Mouse (Mus musculus) stomach, embryonic 16.5 days (tissue): ENCODE measurements around the gene Gm4792. TPM values are rescaled to one million over a fixed set of nuclear protein-coding genes. Genes with fewer than 3 reads are reported as not detected.
A peak's percentile ranks its signal among the peaks of the same experiment; 100 is the strongest.

ENCODE experiments used
- ATAC-seq: fragments of 200-750 bp; cut with Nextera tagmentation; 2 replicates; pipeline ENCODE4 v1.8.0; 2017; ENCODE audit warnings: moderate number of reproducible peaks, moderate TSS enrichment; ENCODE audit not compliant: insufficient read depth, low FRiP score
- H3K27ac ChIP-seq: fragments of 300-500 bp; sonication (generic); 2 replicates; pipeline ENCODE4 v1.5.1; 2014; ENCODE audit warnings: low read length
- H3K27me3 ChIP-seq: fragments of 300-500 bp; sonication (generic); 2 replicates; pipeline ENCODE4 v1.6.1; 2014; ENCODE audit warnings: low read length, control low read depth, mixed read lengths; ENCODE audit not compliant: control insufficient read depth, insufficient read depth
- H3K36me3 ChIP-seq: fragments of 300-500 bp; sonication (generic); 2 replicates; pipeline ENCODE4 v1.6.1; 2014; ENCODE audit warnings: low read length; ENCODE audit not compliant: control insufficient read depth, insufficient read depth
- H3K4me1 ChIP-seq: fragments of 300-500 bp; sonication (generic); 2 replicates; pipeline ENCODE4 v1.6.1; 2014; ENCODE audit warnings: low read length, control low read depth, mixed read lengths; ENCODE audit not compliant: control insufficient read depth, insufficient read depth
- H3K4me2 ChIP-seq: fragments of 300-500 bp; sonication (generic); 2 replicates; pipeline ENCODE4 v1.6.1; 2014; ENCODE audit warnings: low read depth, low read length, mixed read lengths
- H3K4me3 ChIP-seq: fragments of 300-500 bp; sonication (generic); replicated peaks from 2 replicates; pipeline ENCODE4 v1.5.1; 2014; ENCODE audit warnings: mild to moderate bottlenecking, low read length
- H3K9ac ChIP-seq: fragments of 300-500 bp; sonication (generic); 2 replicates; pipeline ENCODE4 v1.6.1; 2014; ENCODE audit warnings: low read length
- H3K9me3 ChIP-seq: fragments of 300-500 bp; sonication (generic); replicated peaks from 2 replicates; pipeline ENCODE4 v1.6.1; 2016; ENCODE audit warnings: low read length, control low read depth; ENCODE audit not compliant: control insufficient read depth
- WGBS: fragments of 180-500 bp; shearing (Covaris S2); extraction: QIAGEN DNeasy Blood & Tissue Kit; methylation state at CpG from one replicate; pipeline ENCODE4 v1.1.7; 2014; 5-methylcytosine and 5-hydroxymethylcytosine counted together
- polyA plus RNA-seq: library from polyadenylated mRNA; unstranded; fragments of >200 nt; fragmentation: Nextera tagmentation; extraction: Ambion mirVana; gene quantifications from 2 replicates; pipeline ENCODE4 v1.2.1, GENCODE M21; 2015

The Gm4792 gene
- polyA plus RNA-seq, 1 experiment from 2014 or later = not detected

DNA sequence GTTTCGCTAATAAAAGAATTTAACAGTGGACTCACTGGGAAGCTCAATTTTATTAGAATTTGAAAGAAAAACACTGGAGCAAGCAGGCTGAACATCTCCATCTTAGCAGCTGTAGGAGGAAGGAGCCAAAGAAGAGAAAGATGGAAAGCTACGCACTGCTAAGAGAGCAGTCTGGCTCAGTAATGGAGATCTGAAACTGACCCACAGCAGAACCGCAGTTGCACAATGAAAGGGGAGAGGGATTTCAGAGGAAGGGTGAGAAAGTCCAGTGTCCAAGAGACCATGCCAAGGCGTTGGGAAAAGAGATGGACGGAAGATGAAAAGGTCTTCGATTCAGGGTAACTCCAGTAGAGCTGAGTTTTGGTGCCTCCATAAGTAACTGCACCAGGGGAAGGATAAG is 37.6 kb upstream of the Gm4792 start:
- ATAC-seq = no peak
- no peak overlapping the region for H3K27ac ChIP-seq
- no peaks in the 10 kb centered on the region for H3K36me3 ChIP-seq
- H3K4me3 ChIP-seq = no peak overlapping the region
- WGBS = 90% methylated on average over 6 of the region's 6 CpGs
- H3K4me1 ChIP-seq = no peaks in the 10 kb centered on the region
- H3K9ac ChIP-seq = no peak overlapping the region
- H3K9me3 ChIP-seq = no peaks in the 10 kb centered on the region
- no peak overlapping the region for H3K4me2 ChIP-seq
- no peaks in the 10 kb centered on the region for H3K27me3 ChIP-seq

DNA sequence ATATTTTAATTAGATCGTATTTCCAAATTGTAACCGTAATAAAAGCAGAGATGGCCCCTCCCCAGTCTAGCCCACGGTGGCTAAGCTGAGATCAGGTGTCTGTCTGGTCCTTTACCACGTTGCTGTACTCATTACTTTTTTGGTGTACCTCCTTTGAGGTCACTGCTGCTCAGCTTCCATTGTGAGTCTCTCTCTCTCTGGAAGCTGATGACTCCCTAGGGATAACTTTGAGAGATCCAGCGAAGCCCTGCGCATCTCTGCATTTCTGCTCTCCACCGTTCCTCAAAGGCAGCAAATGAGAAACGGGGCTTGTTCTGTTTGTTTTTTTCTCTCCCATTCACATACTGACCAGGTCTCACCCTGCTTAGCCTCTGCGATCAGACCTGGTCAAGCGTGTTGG is 36.5 kb upstream of the Gm4792 start:
- Histone ChIP-seq H3K27me3 (no peaks in the 10 kb centered on the region), H3K9ac (no peak overlapping the region), H3K9me3 (no peaks in the 10 kb centered on the region), H3K27ac (no peak overlapping the region), H3K4me3 (no peak overlapping the region), H3K4me2 (no peak overlapping the region), H3K36me3 (no peaks in the 10 kb centered on the region), H3K4me1 (no peaks in the 10 kb centered on the region)
- no peak for ATAC-seq
- 78% methylated on average over 10 of the region's 10 CpGs for WGBS

DNA sequence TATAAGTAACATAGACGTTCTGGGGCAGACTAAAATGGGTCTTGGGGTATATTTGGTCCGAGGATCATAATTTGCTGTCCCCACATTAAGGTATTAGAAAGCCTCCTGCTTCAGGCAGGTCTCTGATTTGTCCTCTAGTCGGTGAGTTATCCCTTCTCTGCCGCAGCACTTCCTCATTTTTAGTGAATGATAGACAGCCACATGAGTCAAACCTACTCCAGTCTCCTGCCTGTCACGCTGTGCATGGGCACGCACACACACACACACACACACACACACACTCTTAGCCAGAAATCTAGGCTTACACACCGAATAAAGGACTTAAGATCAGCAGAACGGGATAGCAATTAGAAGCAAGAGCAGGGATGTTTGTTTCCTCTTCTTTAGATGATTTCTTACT is 34.8 kb upstream of the Gm4792 start:
- 75% methylated on average over 8 of the region's 8 CpGs for WGBS
- Histone ChIP-seq H3K4me1 (no peaks in the 10 kb centered on the region), H3K4me2 (no peak overlapping the region), H3K9me3 (no peaks in the 10 kb centered on the region), H3K36me3 (no peaks in the 10 kb centered on the region), H3K27me3 (no peaks in the 10 kb centered on the region), H3K27ac (no peak overlapping the region), H3K9ac (no peak overlapping the region), H3K4me3 (no peak overlapping the region)
- ATAC-seq = no peak

DNA sequence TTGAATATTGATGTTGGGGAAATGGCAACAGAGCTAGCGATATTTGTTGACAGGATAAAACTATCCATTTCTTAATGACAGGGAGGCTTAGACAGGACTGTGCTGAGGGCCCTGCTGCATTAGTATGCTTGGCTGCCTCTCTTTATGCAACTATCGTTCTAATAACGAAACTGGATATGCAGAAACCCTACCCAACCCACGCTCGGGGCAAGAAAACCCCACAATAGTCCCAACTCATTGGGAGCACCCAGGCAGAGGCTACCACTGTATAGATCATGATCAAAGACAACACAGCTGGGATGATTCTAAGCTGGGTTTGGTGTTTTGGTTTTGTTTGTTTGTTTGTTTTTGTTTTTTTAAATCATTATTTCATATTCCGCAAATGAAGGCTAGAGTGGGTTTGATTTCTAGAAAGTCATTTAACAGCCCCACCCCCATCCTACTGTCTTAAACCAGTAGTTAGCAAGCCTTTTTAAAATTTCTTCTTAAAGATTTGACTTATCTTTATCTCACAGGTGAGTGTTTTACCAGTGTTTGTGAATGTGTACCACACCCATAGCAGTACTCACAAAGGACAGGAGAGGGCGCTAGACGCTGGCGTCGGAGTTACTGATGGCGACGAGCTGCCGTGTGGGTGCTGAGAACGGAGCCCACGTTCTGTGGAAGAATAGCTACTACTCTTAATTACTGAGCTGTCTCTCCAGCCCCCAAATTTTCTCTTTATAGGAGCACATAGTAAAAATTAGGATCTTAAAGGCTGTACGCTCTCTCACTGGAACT is 34.0 kb upstream of the Gm4792 start:
- WGBS = 85% methylated on average over 16 of the region's 16 CpGs
- ATAC-seq = no peak
- Histone ChIP-seq H3K27ac (no peak overlapping the region), H3K36me3 (no peaks in the 10 kb centered on the region), H3K4me2 (no peak overlapping the region), H3K27me3 (no peaks in the 10 kb centered on the region), H3K4me1 (no peaks in the 10 kb centered on the region), H3K9me3 (no peaks in the 10 kb centered on the region), H3K9ac (no peak overlapping the region), H3K4me3 (no peak overlapping the region)

DNA sequence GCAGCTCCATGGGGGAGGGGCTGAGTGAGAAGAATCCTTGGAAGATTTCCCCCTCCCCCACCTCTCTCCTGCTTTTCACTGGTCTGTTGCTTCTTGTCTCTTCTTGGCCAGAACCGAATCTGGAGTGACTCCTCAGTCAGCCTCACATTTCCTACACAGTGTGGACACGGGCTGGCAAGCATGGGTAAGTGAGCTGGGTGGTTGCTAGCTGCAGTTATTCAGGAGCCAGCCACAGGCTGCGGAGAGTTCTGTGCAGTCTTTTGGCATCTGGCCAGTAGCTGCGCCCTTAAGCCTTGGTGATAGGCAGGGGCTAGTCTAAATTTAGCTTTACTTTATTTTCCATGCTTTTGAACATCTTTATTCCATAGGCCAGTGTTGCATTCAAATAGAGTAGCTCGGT is 31.5 kb upstream of the Gm4792 start:
- 30% methylated on average over 5 of the region's 5 CpGs for WGBS
- no peaks in the 10 kb centered on the region for H3K4me1 ChIP-seq
- ATAC-seq = no peak; the same call in 1 of the 2 replicates
- H3K4me3 ChIP-seq = no peak overlapping the region
- H3K27me3 ChIP-seq = no peaks in the 10 kb centered on the region
- H3K36me3 ChIP-seq = no peaks in the 10 kb centered on the region
- H3K27ac ChIP-seq = no peak overlapping the region
- H3K9me3 ChIP-seq = no peaks in the 10 kb centered on the region; the same call in 1 of the 2 replicates
- H3K4me2 ChIP-seq = no peak overlapping the region
- no peak overlapping the region for H3K9ac ChIP-seq

DNA sequence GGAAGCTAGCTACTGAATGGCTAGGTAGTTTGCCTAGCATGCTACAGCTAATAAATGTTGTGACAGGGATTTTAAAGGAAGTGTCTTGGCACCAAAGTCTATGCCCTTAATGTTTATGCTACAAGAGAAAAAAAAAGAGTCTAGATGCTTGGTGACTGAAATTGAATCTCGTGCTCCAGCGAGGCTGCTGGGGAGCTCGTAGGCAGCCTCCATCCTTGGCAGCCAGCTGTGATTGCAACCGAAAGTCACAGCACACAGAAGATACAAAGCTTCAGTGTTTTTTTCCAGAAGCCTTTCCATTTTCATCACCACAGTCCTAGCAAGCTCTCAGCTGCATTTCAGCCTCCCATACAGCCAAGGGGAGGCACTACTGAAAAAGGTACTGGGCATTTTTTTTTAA is 20.1 kb upstream of the Gm4792 start:
- no peak overlapping the region for H3K9ac ChIP-seq
- no peaks in the 10 kb centered on the region for H3K9me3 ChIP-seq

DNA sequence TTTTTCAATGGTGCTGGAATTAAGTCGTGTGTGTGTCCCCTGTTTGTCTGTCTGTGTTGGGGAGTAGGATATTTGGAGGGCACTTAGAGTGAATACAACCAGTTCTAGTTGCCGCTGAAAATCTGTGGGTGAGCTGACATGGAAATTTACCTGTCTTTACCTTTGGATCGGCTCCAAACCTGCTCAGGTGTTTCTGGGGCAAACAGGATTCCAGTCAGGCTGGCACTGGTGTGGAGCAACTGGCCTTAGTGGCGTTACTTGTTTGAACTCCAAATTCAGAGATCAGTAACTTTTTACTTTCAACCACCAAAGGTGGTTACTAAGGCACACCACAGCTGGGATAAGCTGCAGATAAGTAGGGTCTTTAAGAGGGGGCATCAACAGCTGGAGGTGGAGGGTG is 14.6 kb upstream of the Gm4792 start:
- H3K36me3 ChIP-seq = no peaks in the 10 kb centered on the region
- no peak overlapping the region for H3K4me3 ChIP-seq
- no peak for ATAC-seq
- H3K4me1 ChIP-seq = peaks cover 5% of the 10 kb centered on the region; the same call in 1 of the 2 replicates
- H3K4me2 ChIP-seq = no peak overlapping the region
- no peak overlapping the region for H3K9ac ChIP-seq
- H3K9me3 ChIP-seq = no peaks in the 10 kb centered on the region
- H3K27ac ChIP-seq = no peak overlapping the region
- H3K27me3 ChIP-seq = no peaks in the 10 kb centered on the region
- WGBS = 79% methylated on average over 4 of the region's 4 CpGs

More for the DNA sequence above, 20.1 kb upstream of the Gm4792 start:
- Histone ChIP-seq H3K4me2 (no peak overlapping the region), H3K4me3 (no peak overlapping the region), H3K36me3 (no peaks in the 10 kb centered on the region), H3K27me3 (no peaks in the 10 kb centered on the region), H3K27ac (no peak overlapping the region), H3K4me1 (no peaks in the 10 kb centered on the region)
- ATAC-seq = no peak
- WGBS = 44% methylated on average over 4 of the region's 4 CpGs

DNA sequence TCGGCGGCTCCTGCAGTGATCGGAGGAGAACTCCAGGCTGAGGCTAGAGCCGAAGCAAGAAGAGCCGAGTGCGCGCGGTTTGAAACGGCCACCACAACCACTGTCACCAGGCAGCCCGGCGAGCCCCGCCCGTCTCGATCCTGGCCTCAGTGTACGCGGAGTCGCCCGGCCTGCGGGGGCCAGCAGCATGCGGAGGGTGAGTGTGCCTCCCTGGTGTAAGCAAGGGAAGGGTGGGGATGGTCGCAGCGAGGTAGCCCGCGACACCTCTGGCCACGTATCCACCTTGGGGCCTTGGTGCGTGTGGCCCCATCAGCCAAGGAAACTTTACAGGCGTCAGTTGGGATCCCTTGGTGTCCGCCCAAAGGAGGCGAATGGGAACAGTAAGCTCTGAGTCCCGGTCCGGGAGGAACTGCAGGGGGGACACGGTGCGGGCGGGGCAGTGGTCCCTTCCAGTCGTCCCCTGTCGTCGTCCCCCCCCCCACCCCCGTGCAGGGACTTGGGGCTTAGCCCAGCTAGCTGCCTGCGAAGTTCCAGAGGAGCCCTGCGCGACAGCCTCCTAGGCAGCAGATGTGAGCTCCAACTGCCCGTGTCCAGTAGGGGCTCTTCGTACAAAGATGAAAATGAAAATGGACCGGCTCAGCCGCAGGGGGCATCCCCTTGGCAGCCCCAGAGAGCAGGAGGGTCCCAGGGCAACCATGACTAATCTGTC is 13.7 kb upstream of the Gm4792 start:
- Histone ChIP-seq H3K9me3 (no peaks in the 10 kb centered on the region), H3K4me2 (peak overlapping the region; percentile 97), H3K27me3 (no peaks in the 10 kb centered on the region), H3K9ac (peak overlapping the region; percentile 66), H3K4me3 (peak overlapping the region; percentile 58), H3K27ac (no peak overlapping the region), H3K4me1 (peaks cover 5% of the 10 kb centered on the region; the same call in 1 of the 2 replicates), H3K36me3 (no peaks in the 10 kb centered on the region)
- whole genome bisulfite sequencing = 2% methylated on average over 43 of the region's 45 CpGs
- ATAC-seq = no peak; the same call in 1 of the 2 replicates

DNA sequence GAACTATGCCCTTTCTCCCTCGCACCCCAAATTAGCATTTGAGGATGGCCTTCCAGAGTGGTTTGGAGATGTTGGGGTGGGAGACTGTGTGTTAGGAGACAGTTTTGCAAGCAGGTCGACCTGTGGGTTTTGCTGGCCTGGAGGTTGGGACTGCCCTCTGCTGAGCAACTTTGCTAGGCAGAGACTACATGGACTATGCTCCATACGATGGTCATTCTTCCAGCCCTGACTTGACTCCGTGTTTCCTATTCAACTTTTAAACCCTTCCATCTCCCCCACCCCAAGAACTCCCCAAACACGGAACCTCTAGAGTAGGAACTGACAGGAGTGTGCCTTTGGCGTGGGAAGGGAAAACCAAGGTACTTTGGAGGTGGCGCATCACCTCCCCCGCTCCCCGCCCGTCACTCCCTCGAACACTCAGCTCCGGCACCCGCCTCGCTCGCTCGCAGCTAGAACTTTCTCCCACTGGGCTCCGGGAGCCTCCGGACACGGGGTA is 13.1 kb upstream of the Gm4792 start, which contains the start of gene Tmcc3:
Gene Tmcc3, plus strand, starts transcription at position 439 of the 496 bp plus-strand sequence.
- no peak; the same call in 1 of the 2 replicates for ATAC-seq
- H3K27me3 ChIP-seq = no peaks in the 10 kb centered on the region
- H3K4me2 ChIP-seq = peak within 1 kb of the TSS; percentile 97
- H3K9ac ChIP-seq = peak within 1 kb of the TSS; percentile 66
- peaks cover 5% of the 10 kb centered on the region; the same call in 1 of the 2 replicates for H3K4me1 ChIP-seq
- H3K27ac ChIP-seq = no peak within 1 kb of the TSS
- 5% methylated on average over 19 of the region's 19 CpGs for WGBS
- no peaks in the 10 kb centered on the region for H3K36me3 ChIP-seq
- H3K9me3 ChIP-seq = no peaks in the 10 kb centered on the region
- peak within 1 kb of the TSS; percentile 58 for H3K4me3 ChIP-seq
